10 mouse cellular contexts compared by ENCODE assay signal in the genomic region with DNA sequence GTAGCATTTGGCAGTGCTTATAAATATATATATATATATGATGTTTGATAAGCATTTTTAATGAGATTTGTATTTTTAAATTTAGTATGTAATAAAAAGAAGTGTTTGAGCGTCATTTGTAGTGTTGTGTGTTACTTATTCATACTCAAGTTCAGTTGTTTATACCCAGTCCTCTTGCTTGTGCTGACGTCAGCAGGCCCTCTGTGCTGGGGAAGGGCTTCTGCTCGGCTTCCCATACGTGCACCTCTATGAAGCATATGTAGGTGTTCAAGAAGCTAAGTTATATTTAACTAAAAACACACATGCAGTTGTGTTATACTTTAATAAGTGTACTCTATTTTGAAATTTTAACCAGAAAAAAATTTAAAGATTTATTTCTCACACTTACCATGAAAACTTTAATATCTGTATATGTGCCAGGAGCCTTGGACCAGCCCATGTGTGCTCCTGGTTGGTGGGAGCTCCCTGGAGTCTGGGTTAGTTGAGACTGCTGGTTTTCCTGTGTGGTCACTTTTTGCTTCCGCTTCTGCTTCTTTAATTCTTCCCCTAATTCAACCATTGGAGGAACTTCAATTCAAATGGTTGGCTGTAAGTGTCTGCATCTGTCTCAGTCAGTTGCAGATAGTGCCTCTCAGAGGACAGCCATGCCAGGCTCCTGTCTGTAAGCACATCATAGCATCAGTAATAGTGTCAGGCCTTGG.
"Had no signal": no experiment of that assay in that cellular context is flagged by ENCODE, and none has a peak within 500 bp of the region (broad histone marks: within the 10 kb centered on the region; RNA-seq: fewer than 3 reads in every experiment).

No protein-coding gene starts in this region.

- ATAC-seq: midbrain, embryonic 13.5 days; midbrain, embryonic 15.5 days had no signal

- DNase-seq: lung, adult 18-20 months; lung, embryonic 14.5 days; lung, postnatal 10 days; lung, postnatal 4 days; right cerebral cortex, postnatal 14 days; thymus, adult 2 months; thymus, postnatal 14 days; thymus, postnatal 36 days had no signal
